Mouse (Mus musculus) midbrain, embryonic 13.5 days (tissue): ENCODE measurements at regions not wholly inside any gene's neighbourhood (a gene's known extent, or its start where the extent isn't known, plus 50 kb on each side); places are given as distances from the start of the nearest gene placed in this dataset.
A peak's percentile ranks its signal among the peaks of the same experiment; 100 is the strongest.

Experiments used
- ATAC-seq: fragments of 200-750 bp; cut with Nextera tagmentation; 2 replicates; pipeline ENCODE4 v1.8.0; 2017; ENCODE audit warnings: mild to moderate bottlenecking, moderate TSS enrichment, moderate library complexity
- H3K27ac ChIP-seq: fragments of 300-500 bp; sonication (generic); 2 replicates; pipeline ENCODE4 v1.5.1; 2015; ENCODE audit warnings: inconsistent platforms, mild to moderate bottlenecking, moderate library complexity
- H3K27me3 ChIP-seq: fragments of 300-500 bp; sonication (generic); 2 replicates; pipeline ENCODE4 v1.6.1; 2015; ENCODE audit warnings: mild to moderate bottlenecking, inconsistent platforms
- H3K36me3 ChIP-seq: fragments of 300-500 bp; sonication (generic); 2 replicates; pipeline ENCODE4 v1.6.1; 2015; ENCODE audit warnings: mild to moderate bottlenecking, inconsistent platforms
- H3K4me1 ChIP-seq: fragments of 300-500 bp; sonication (generic); replicated peaks from 2 replicates; pipeline ENCODE4 v1.6.1; 2015; ENCODE audit warnings: inconsistent platforms
- H3K4me2 ChIP-seq: fragments of 300-500 bp; sonication (generic); replicated peaks from 2 replicates; pipeline ENCODE4 v1.6.1; 2015; ENCODE audit warnings: moderate library complexity, mild to moderate bottlenecking, inconsistent platforms
- H3K4me3 ChIP-seq: fragments of 300-500 bp; sonication (generic); replicated peaks from 2 replicates; pipeline ENCODE4 v1.5.1; 2015; ENCODE audit warnings: mild to moderate bottlenecking, inconsistent platforms
- H3K9ac ChIP-seq: fragments of 300-500 bp; sonication (generic); replicated peaks from 2 replicates; pipeline ENCODE4 v1.6.1; 2015; ENCODE audit warnings: mild to moderate bottlenecking, inconsistent platforms
- H3K9me3 ChIP-seq: fragments of 300-500 bp; sonication (generic); 2 replicates; pipeline ENCODE4 v1.6.1; 2016; ENCODE audit warnings: mild to moderate bottlenecking, inconsistent platforms
- WGBS: fragments of 180-500 bp; shearing (Covaris S2); methylation state at CpG from one replicate; pipeline ENCODE4 v1.1.7; 2015; 5-methylcytosine and 5-hydroxymethylcytosine counted together

- Histone ChIP-seq H3K27ac (peak overlapping the region; percentile 78), H3K4me2 (peak overlapping the region; percentile 34), H3K27me3 (no peaks in the 10 kb centered on the region), H3K4me1 (peaks cover 15% of the 10 kb centered on the region), H3K9me3 (no peaks in the 10 kb centered on the region), H3K9ac (peak overlapping the region; percentile 29), H3K4me3 (no peak overlapping the region; the same call in 1 of the 2 replicates), H3K36me3 (no peaks in the 10 kb centered on the region)
- ATAC-seq, result peak; percentile 93
- 14% methylated on average over 6 of the region's 6 CpGs for WGBS
Measured at GRCm38 (mm10) chr11:19835221-19835745, 88.9 kb upstream of the Spred2 start.

- peaks cover 15% of the 10 kb centered on the region for H3K4me1 ChIP-seq
- no peak overlapping the region for H3K4me3 ChIP-seq
- no peaks in the 10 kb centered on the region for H3K27me3 ChIP-seq
- no peaks in the 10 kb centered on the region for H3K36me3 ChIP-seq
- ATAC-seq, result no peak
- H3K27ac ChIP-seq, result no peak overlapping the region
- no peak overlapping the region for H3K9ac ChIP-seq
- no peak overlapping the region for H3K4me2 ChIP-seq
- WGBS, result 93% methylated on average over 5 of the region's 5 CpGs
- no peaks in the 10 kb centered on the region for H3K9me3 ChIP-seq
Measured at GRCm38 (mm10) chr11:19838932-19839331, 85.2 kb upstream of the Spred2 start.

GRCm38 (mm10) chr11:19843084-19843483, 81.1 kb upstream of the Spred2 start:
- Histone ChIP-seq H3K27ac (no peak overlapping the region), H3K36me3 (no peaks in the 10 kb centered on the region), H3K27me3 (no peaks in the 10 kb centered on the region), H3K4me2 (no peak overlapping the region), H3K9ac (no peak overlapping the region), H3K4me3 (no peak overlapping the region), H3K4me1 (no peaks in the 10 kb centered on the region), H3K9me3 (no peaks in the 10 kb centered on the region)
- 90% methylated on average over 3 of the region's 3 CpGs for WGBS
- ATAC-seq, result no peak

- Histone ChIP-seq H3K9ac (no peak overlapping the region), H3K9me3 (no peaks in the 10 kb centered on the region), H3K4me1 (no peaks in the 10 kb centered on the region), H3K27ac (no peak overlapping the region), H3K27me3 (no peaks in the 10 kb centered on the region), H3K4me2 (no peak overlapping the region), H3K4me3 (no peak overlapping the region), H3K36me3 (no peaks in the 10 kb centered on the region)
- ATAC-seq, result no peak
- 88% methylated on average over 6 of the region's 6 CpGs for WGBS
Measured at GRCm38 (mm10) chr11:19847910-19848309, 76.3 kb upstream of the Spred2 start.

GRCm38 (mm10) chr11:19848412-19848811, 75.8 kb upstream of the Spred2 start:
- no peak overlapping the region for H3K4me2 ChIP-seq
- no peak overlapping the region for H3K27ac ChIP-seq
- no peaks in the 10 kb centered on the region for H3K36me3 ChIP-seq
- H3K4me1 ChIP-seq, result no peaks in the 10 kb centered on the region
- H3K27me3 ChIP-seq, result no peaks in the 10 kb centered on the region
- H3K9ac ChIP-seq, result no peak overlapping the region
- H3K9me3 ChIP-seq, result no peaks in the 10 kb centered on the region
- no peak overlapping the region for H3K4me3 ChIP-seq
- 88% methylated on average over 6 of the region's 6 CpGs for WGBS
- no peak for ATAC-seq

- H3K27ac ChIP-seq, result no peak overlapping the region
- no peaks in the 10 kb centered on the region for H3K36me3 ChIP-seq
- no peaks in the 10 kb centered on the region for H3K4me1 ChIP-seq
- WGBS, result 66% methylated on average over 4 of the region's 4 CpGs
- no peaks in the 10 kb centered on the region for H3K27me3 ChIP-seq
- H3K9me3 ChIP-seq, result no peaks in the 10 kb centered on the region
- no peak overlapping the region for H3K9ac ChIP-seq
- peak; percentile 34; the same call in 1 of the 2 replicates for ATAC-seq
- no peak overlapping the region for H3K4me3 ChIP-seq
- no peak overlapping the region for H3K4me2 ChIP-seq
Measured at GRCm38 (mm10) chr11:19849347-19849811, 74.8 kb upstream of the Spred2 start.

GRCm38 (mm10) chr11:19849844-19850420, 74.2 kb upstream of the Spred2 start:
- Histone ChIP-seq H3K27ac (no peak overlapping the region), H3K4me3 (no peak overlapping the region), H3K27me3 (no peaks in the 10 kb centered on the region), H3K9me3 (no peaks in the 10 kb centered on the region), H3K4me2 (no peak overlapping the region), H3K36me3 (no peaks in the 10 kb centered on the region), H3K4me1 (no peaks in the 10 kb centered on the region), H3K9ac (no peak overlapping the region)
- ATAC-seq, result no peak
- WGBS, result 57% methylated on average over 3 of the region's 3 CpGs

GRCm38 (mm10) chr11:19851022-19851615, 73.1 kb upstream of the Spred2 start:
- no peaks in the 10 kb centered on the region for H3K36me3 ChIP-seq
- H3K4me3 ChIP-seq, result no peak overlapping the region
- H3K4me2 ChIP-seq, result no peak overlapping the region
- H3K27me3 ChIP-seq, result no peaks in the 10 kb centered on the region
- no peak overlapping the region for H3K27ac ChIP-seq
- ATAC-seq, result no peak
- H3K4me1 ChIP-seq, result no peaks in the 10 kb centered on the region
- H3K9ac ChIP-seq, result no peak overlapping the region
- WGBS, result 53% methylated on average over 6 of the region's 6 CpGs
- no peaks in the 10 kb centered on the region for H3K9me3 ChIP-seq

GRCm38 (mm10) chr11:19861596-19861995, 62.6 kb upstream of the Spred2 start:
- H3K4me2 ChIP-seq, result no peak overlapping the region
- no peaks in the 10 kb centered on the region for H3K36me3 ChIP-seq
- no peaks in the 10 kb centered on the region for H3K4me1 ChIP-seq
- no peaks in the 10 kb centered on the region for H3K27me3 ChIP-seq
- WGBS, result 91% methylated on average over 4 of the region's 4 CpGs
- no peak overlapping the region for H3K27ac ChIP-seq
- H3K9ac ChIP-seq, result no peak overlapping the region
- no peak overlapping the region for H3K4me3 ChIP-seq
- ATAC-seq, result no peak
- no peaks in the 10 kb centered on the region for H3K9me3 ChIP-seq

GRCm38 (mm10) chr11:19863327-19863726, 60.8 kb upstream of the Spred2 start:
- WGBS, result 76% methylated on average over 3 of the region's 3 CpGs
- no peaks in the 10 kb centered on the region for H3K4me1 ChIP-seq
- no peak overlapping the region for H3K4me2 ChIP-seq
- H3K9ac ChIP-seq, result no peak overlapping the region
- H3K9me3 ChIP-seq, result no peaks in the 10 kb centered on the region
- H3K4me3 ChIP-seq, result no peak overlapping the region
- H3K27ac ChIP-seq, result no peak overlapping the region
- H3K27me3 ChIP-seq, result no peaks in the 10 kb centered on the region
- no peak for ATAC-seq
- H3K36me3 ChIP-seq, result no peaks in the 10 kb centered on the region

- ATAC-seq, result no peak
- no peak overlapping the region for H3K27ac ChIP-seq
Measured at GRCm38 (mm10) chr11:19866262-19866661, 57.9 kb upstream of the Spred2 start.

GRCm38 (mm10) chr11:19869671-19870070, 54.5 kb upstream of the Spred2 start:
- Histone ChIP-seq H3K27ac (no peak overlapping the region), H3K36me3 (no peaks in the 10 kb centered on the region), H3K9ac (no peak overlapping the region), H3K4me3 (no peak overlapping the region), H3K27me3 (no peaks in the 10 kb centered on the region), H3K4me1 (no peaks in the 10 kb centered on the region), H3K4me2 (no peak overlapping the region), H3K9me3 (no peaks in the 10 kb centered on the region)
- no peak for ATAC-seq
- 84% methylated on average over 3 of the region's 3 CpGs for WGBS

More at GRCm38 (mm10) chr11:19866262-19866661, 57.9 kb upstream of the Spred2 start:
- 48% methylated on average over 2 of the region's 2 CpGs for WGBS
- Histone ChIP-seq H3K4me2 (no peak overlapping the region), H3K36me3 (no peaks in the 10 kb centered on the region), H3K4me3 (no peak overlapping the region), H3K27me3 (no peaks in the 10 kb centered on the region), H3K9ac (no peak overlapping the region), H3K9me3 (no peaks in the 10 kb centered on the region), H3K4me1 (no peaks in the 10 kb centered on the region)
